Comparison of ENCODE assay signal across 8 mouse cellular contexts in the genomic region with DNA sequence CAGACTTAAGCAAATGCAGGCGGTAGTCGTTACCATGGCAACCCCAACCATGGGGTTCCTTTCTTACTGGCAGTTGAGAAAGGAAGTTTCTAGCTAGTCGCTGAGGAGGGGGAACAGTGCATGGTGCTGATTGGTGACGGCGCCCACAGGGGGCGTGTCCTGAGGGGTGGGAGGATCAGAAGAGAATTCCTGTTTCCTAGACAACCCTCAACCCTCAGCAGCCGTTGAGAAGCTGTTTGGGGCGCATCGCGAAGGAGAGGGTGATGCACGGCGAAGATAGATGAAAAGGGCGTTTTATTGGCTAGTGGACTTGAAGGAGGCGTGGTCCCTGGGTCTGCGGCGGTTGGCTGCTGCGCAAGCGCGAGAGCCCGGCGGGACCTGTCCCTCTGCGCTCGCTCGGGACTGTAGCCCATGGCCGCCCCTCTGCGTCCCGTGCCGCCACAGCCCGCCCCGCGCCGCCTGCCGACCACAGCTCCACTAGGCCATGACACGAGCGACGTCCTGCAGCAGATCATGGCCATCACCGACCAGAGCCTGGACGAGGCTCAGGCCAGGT. TPM values are rescaled to one million over a fixed set of nuclear protein-coding genes. Genes with fewer than 3 reads are reported as not detected.
DNase-seq lines count a peak whose midpoint lies in the region; ATAC-seq and TF ChIP-seq lines count a peak whose summit lies in the region.

A gene (plus strand): TSS at position 194 of the 556 bp plus-strand sequence.

- H3K4me3 ChIP-seq in ES-E14 (ENCODE audit: insufficient read depth in 1 of 2, low read depth in 1 of 2, low read length in 2 of 2, poor library complexity in 1 of 2, severe bottlenecking in 1 of 2): peak within 1 kb of the TSS; percentile 75 to 90
- peak within 1 kb of the TSS; percentile 64 for H3K4me3 ChIP-seq in forebrain, embryonic 14.5 days (ENCODE audit: low read depth, low read length)
- peak within 1 kb of the TSS; percentile 60 for H3K4me3 ChIP-seq in liver, postnatal 0 days (ENCODE audit: low read depth, low read length)
- peak within 1 kb of the TSS; percentile 67 for H3K4me3 ChIP-seq in neural tube, embryonic 13.5 days

- H3K36me3 ChIP-seq in ES-E14 (ENCODE audit: control insufficient read depth, insufficient read depth, low read length, poor library complexity, severe bottlenecking): peaks cover 2% of the 10 kb centered on the region; the same call in 1 of the 2 replicates
- peaks cover 23% of the 10 kb centered on the region for H3K36me3 ChIP-seq in forebrain, embryonic 14.5 days (ENCODE audit: control insufficient read depth, insufficient read depth, low read length)
- no peaks in the 10 kb centered on the region; the same call in 1 of the 2 replicates for H3K36me3 ChIP-seq in liver, postnatal 0 days (replicated peaks; ENCODE audit: insufficient read depth, low read length)
- peaks cover 14% of the 10 kb centered on the region for H3K36me3 ChIP-seq in neural tube, embryonic 13.5 days

- WGBS in forebrain, embryonic 14.5 days: under 1% methylated on average over 38 of the region's 38 CpGs
- under 1% methylated on average over 37 of the region's 38 CpGs for WGBS in liver, postnatal 0 days (ENCODE audit: insufficient replicate concordance)
- under 1% methylated on average over 38 of the region's 38 CpGs for WGBS in neural tube, embryonic 13.5 days

- peak within 1 kb of the TSS; percentile 84 for H3K4me2 ChIP-seq in forebrain, embryonic 14.5 days (ENCODE audit: low read length)
- H3K4me2 ChIP-seq in liver, postnatal 0 days (ENCODE audit: low read depth, low read length): peak within 1 kb of the TSS; percentile 96
- H3K4me2 ChIP-seq in neural tube, embryonic 13.5 days: peak within 1 kb of the TSS; percentile 76

- H3K4me1 ChIP-seq in ES-E14 (ENCODE audit: control insufficient read depth in 2 of 2, insufficient read depth in 2 of 2, low read length in 2 of 2, poor library complexity in 1 of 2): no peaks in the 10 kb centered on the region
- H3K4me1 ChIP-seq in forebrain, embryonic 14.5 days (ENCODE audit: control insufficient read depth, insufficient read depth, low read length): peaks cover 4% of the 10 kb centered on the region
- peaks cover 13% of the 10 kb centered on the region for H3K4me1 ChIP-seq in liver, postnatal 0 days (ENCODE audit: insufficient read depth)
- peaks cover 28% of the 10 kb centered on the region for H3K4me1 ChIP-seq in neural tube, embryonic 13.5 days (replicated peaks)

- H3K27ac ChIP-seq in ES-E14 (ENCODE audit: insufficient read depth, low read depth, low read length, poor library complexity, severe bottlenecking): no peak within 1 kb of the TSS
- peak within 1 kb of the TSS; percentile 86 for H3K27ac ChIP-seq in forebrain, embryonic 14.5 days (ENCODE audit: low read depth, low read length)
- no peak within 1 kb of the TSS; the same call in 1 of the 2 replicates for H3K27ac ChIP-seq in liver, postnatal 0 days (ENCODE audit: low read depth)
- H3K27ac ChIP-seq in neural tube, embryonic 13.5 days (replicated peaks): peak within 1 kb of the TSS; percentile 90

- DNase-seq in ES-E14 (ENCODE audit: low read depth, low spot score): peak; percentile 98
- DNase-seq in cerebellum, adult 11 months: peak; percentile 77
- DNase-seq in forebrain, embryonic 14.5 days (ENCODE audit: low spot score): peak; percentile 99
- peak; percentile 78 to 80 for DNase-seq in heart, postnatal 14 days
- peak; percentile 95 for DNase-seq in layer of hippocampus, adult 11-12 months (ENCODE audit: low spot score)
- DNase-seq in liver, postnatal 0 days: peak; percentile 84
- peak; percentile 99 for DNase-seq in telencephalon, adult 2 months (ENCODE audit: low read depth, low spot score)

- intact Hi-C loops in heart, postnatal 14 days (cut with DNase I): no loop called here

- no peak for TF ChIP-seq EP300 in liver, postnatal 0 days (IDR thresholded peaks at IDR 0.05; ENCODE audit: low read depth)

- H3K9ac ChIP-seq in ES-E14 (ENCODE audit: insufficient read depth, low read depth, low read length, poor library complexity, severe bottlenecking): peak within 1 kb of the TSS; percentile 88
- H3K9ac ChIP-seq in forebrain, embryonic 14.5 days (ENCODE audit: low read length): peak within 1 kb of the TSS; percentile 77
- H3K9ac ChIP-seq in liver, postnatal 0 days (replicated peaks): peak within 1 kb of the TSS; percentile 62
- peak within 1 kb of the TSS; percentile 80 for H3K9ac ChIP-seq in neural tube, embryonic 13.5 days

- TF ChIP-seq CTCF in liver, postnatal 0 days (IDR thresholded peaks at IDR 0.05; ENCODE audit: low read depth): peak; percentile 29

- peak; percentile 99 for ATAC-seq in forebrain, embryonic 14.5 days
- ATAC-seq in liver, postnatal 0 days: peak; percentile 87
- ATAC-seq in neural tube, embryonic 13.5 days (ENCODE audit: low read depth): peak; percentile 99

- H3K27me3 ChIP-seq in forebrain, embryonic 14.5 days (replicated peaks; ENCODE audit: control insufficient read depth, insufficient read depth, low read length): no peaks in the 10 kb centered on the region
- H3K27me3 ChIP-seq in liver, postnatal 0 days (ENCODE audit: insufficient read depth, low read length): no peaks in the 10 kb centered on the region
- H3K27me3 ChIP-seq in neural tube, embryonic 13.5 days: no peaks in the 10 kb centered on the region

- in situ Hi-C loops in ES-E14 (cut with MboI; ENCODE audit: low sequenced_read_pairs in 2 of 2, unreplicated experiment in 2 of 2): no loop called here

- no peaks in the 10 kb centered on the region for H3K9me3 ChIP-seq in ES-E14 (ENCODE audit: control insufficient read depth, insufficient read depth, low read depth, low read length)
- H3K9me3 ChIP-seq in forebrain, embryonic 14.5 days (replicated peaks; ENCODE audit: control insufficient read depth, low read length): no peaks in the 10 kb centered on the region
- H3K9me3 ChIP-seq in liver, postnatal 0 days (ENCODE audit: low read length): no peaks in the 10 kb centered on the region
- H3K9me3 ChIP-seq in neural tube, embryonic 13.5 days: no peaks in the 10 kb centered on the region

TF ChIP-seq in ES-E14, 5 proteins besides CTCF, POLR2A, EP300 and RAD21:
- TF ChIP-seq HCFC1 (IDR thresholded peaks at IDR 0.05; ENCODE audit: borderline replicate concordance, insufficient read depth, low read length) (no peak), CHD2 (IDR thresholded peaks at IDR 0.05; ENCODE audit: low read depth, low read length) (no peak), ZNF384 (IDR thresholded peaks at IDR 0.05; ENCODE audit: low read depth, low read length) (no peak), ZC3H11A (IDR thresholded peaks at IDR 0.05; ENCODE audit: borderline replicate concordance, low read depth, low read length) (no peak), MAFK (IDR thresholded peaks at IDR 0.05; ENCODE audit: insufficient read depth, low read depth, low read length) (no peak)
TF ChIP-seq in ES-E14: peak in this region for 0.

RNA-seq across cellular contexts. Expression of the gene that starts here (rescaled TPM):
- total RNA-seq in ES-E14 (2012; rRNA removed): 5.2 and 6.1 TPM in 2 replicates
- polyA plus RNA-seq in forebrain, embryonic 14.5 days (2014; fragmentation: Nextera tagmentation; extraction: Ambion mirVana): 46.8 and 47.7 TPM in 2 replicates
- total RNA-seq in heart, postnatal 14 days (2021): under 1 TPM in 1 of 2 experiments, not detected in 1; 0.41 TPM
- 2.3 and 2.7 TPM in 2 replicates for polyA plus RNA-seq in liver, postnatal 0 days (2015; fragmentation: Nextera tagmentation; extraction: Ambion mirVana)
- polyA plus RNA-seq in neural tube, embryonic 13.5 days (2015; fragmentation: Nextera tagmentation; extraction: Ambion mirVana): 50.9 and 58.8 TPM in 2 replicates

Comparison
In these comparisons a context has a peak if more than half of its experiments do, and no peak if none do; other contexts are left out.
1. RNA of the gene that starts here (polyA plus RNA-seq): 50.9 to 58.8 TPM in neural tube, embryonic 13.5 days and 46.8 to 47.7 TPM in forebrain, embryonic 14.5 days; 2.3 to 2.7 TPM in liver, postnatal 0 days; every median in the first group is over 10 times any median in the second.
2. Peak in DNase-seq in heart, postnatal 14 days; RNA of the gene not detected or under 1 TPM.
3. H3K27ac ChIP-seq: peak in forebrain, embryonic 14.5 days (single experiment) and neural tube, embryonic 13.5 days (single experiment); none in ES-E14 (single experiment) and liver, postnatal 0 days (single experiment).
4. Peak in every context shown above with its lines, with median percentiles within 50 percentile points of each other: DNase-seq, H3K4me3 ChIP-seq, H3K9ac ChIP-seq, ATAC-seq and H3K4me2 ChIP-seq.